Mouse (Mus musculus): Measurements from ENCODE around the gene Epb41l1.
A peak's percentile ranks its signal among the peaks of the same experiment; 100 is the strongest.
"Not testable (repeated sequence)": the region's sequence is repeated elsewhere in the genome, so short reads cannot be mapped to it uniquely, and the experiment has no call there.

Epb41l1 gene

DNA sequence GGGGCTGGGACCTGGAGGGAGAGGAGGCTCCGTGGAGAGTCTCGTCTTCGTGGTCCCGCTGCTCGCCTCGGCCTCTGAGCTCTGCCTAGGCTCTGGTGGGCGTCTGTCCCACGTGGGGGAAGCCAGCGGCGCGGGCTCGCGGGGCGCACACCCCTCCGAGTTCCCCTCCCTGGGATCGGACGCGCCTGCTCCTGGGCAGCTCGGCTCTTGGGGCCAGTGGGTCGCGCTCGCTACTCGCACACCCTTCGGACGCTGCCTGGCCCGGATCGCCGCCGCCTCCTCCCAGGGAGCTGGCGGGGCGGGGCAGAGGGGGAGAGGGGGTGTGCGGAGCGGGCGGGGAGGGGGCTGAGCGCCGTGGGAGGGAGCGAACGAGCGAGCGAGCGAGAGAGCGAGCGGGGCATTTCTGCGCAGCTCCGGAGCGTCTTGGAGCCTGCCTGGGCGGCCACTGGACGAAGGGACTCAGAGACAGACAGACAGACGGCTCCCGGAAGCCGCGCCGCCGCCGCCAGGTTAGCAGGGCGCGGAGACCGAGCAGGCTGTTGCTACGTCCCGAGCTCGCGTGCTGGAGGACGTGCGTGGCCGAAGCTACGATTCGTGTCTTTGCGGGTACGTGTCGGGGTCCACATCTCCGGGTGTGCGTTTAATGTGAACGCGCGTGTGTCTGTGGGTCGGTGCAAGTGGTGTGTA, at the start of gene Epb41l1:
TSS of gene Epb41l1 (plus strand) at position 216 of the 687 bp plus-strand sequence.
- peak; percentile 76 for DNase-seq (ENCODE audit: low spot score)

- no peak for DNase-seq (ENCODE audit: low spot score)
Observed at GRCm38 (mm10) chr2:156376956-156377355, 43.8 kb upstream of the Epb41l1 start.

- DNase-seq (ENCODE audit: low spot score), result no peak
Observed at GRCm38 (mm10) chr2:156379929-156380328, 40.8 kb upstream of the Epb41l1 start.

GRCm38 (mm10) chr2:156381350-156381749, 39.4 kb upstream of the Epb41l1 start:
- no peak for DNase-seq (ENCODE audit: low spot score)

DNA sequence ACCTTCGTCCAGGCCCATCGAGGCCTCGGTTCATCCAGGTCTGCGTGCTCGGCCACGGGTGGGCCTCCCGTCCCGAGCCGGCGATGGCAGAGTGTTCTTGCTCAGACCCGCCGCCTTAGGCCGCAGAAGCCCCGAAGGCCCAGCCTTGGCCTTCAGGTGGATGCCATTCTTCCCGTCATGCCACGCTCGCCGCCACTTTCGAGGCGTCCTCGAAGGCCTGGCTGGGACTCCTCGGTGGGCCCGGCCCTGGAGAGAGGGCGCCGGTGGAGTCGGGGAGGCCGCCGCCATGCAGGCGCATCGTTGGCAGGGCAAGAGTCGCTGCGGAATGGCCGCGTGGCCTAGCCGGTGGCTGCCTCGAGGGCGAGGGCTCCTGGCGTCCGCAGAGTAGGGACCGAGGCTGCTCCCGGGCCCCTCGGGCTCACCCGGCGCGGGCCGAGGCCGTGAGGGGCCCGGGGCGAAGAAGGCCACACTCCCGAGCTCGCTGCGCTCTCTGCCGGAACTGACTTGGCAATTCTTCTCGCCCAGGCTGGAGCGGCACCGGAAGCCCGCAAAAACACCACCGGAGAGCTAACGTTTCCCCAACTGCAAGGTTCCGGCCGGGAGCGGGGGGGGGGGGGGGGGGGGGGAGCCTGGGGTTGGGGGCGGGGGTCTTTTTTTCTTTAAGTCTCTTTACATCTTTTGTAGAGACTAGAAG, 28.1 kb upstream of the Epb41l1 start:
- peak; percentile 72 for DNase-seq (ENCODE audit: low spot score)

GRCm38 (mm10) chr2:156393155-156393828, 27.4 kb upstream of the Epb41l1 start:
- DNase-seq (ENCODE audit: low spot score), result no peak

GRCm38 (mm10) chr2:156394282-156394681, 26.4 kb upstream of the Epb41l1 start:
- no peak for DNase-seq (ENCODE audit: low spot score)

DNA sequence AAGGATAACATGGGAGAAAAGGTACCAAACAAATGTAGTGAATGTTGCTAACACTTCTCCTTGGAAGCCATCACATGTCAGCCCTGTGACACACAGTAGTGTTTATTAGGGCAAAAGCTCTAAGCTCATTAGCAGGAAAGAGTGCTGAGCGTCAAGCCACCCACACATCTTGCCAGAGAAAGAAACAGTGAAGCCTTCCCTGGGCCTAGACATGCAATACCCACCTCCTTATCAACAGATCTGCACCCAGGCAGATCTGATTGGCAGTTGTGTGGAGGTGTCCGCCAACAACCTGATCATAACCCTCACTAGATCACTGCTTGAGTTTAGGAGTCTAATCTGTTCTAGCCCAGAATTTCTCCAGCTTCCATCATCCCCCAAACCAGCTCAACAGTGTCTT, 24.6 kb upstream of the Epb41l1 start:
- DNase-seq (ENCODE audit: low spot score), result no peak

DNA sequence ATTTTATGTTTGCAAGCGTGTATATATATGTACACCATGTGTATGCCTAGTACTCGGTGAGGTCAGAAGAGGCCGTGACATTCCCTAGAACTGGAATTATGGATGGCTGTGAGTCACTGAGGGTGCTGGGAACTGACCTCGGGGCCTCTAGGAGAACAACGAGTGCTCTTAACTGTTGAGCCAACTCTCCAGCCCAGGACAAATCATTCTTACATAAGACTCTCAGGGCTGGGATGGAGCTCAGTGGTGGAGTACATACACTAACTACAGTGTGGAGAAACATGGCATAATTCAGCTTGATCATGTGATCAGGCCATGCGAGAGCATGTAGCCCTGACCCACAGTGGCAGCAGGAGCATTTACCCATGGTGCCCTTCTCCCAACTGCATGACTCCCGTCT, 22.7 kb upstream of the Epb41l1 start:
- DNase-seq (ENCODE audit: low spot score), result no peak

DNA sequence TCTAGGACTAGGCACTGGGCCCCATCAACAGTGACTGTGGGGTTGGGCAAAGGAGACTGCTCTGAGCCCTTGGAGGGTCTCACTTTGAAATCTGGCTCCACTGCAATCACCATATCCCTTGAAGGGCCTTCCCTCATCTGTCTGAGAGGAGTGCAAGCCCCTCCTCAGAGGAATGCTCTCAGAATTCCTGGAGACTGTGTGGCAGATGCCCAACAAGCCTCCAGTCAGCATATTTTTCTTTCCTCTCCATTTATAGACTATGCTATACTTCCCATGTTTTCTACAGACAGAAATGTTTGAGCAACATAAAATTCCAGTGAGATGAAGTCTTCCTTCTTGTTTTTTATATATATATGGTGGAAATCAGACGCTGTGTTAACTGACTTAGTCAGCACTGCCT, 21.2 kb upstream of the Epb41l1 start:
- no peak for DNase-seq (ENCODE audit: low spot score)

DNA sequence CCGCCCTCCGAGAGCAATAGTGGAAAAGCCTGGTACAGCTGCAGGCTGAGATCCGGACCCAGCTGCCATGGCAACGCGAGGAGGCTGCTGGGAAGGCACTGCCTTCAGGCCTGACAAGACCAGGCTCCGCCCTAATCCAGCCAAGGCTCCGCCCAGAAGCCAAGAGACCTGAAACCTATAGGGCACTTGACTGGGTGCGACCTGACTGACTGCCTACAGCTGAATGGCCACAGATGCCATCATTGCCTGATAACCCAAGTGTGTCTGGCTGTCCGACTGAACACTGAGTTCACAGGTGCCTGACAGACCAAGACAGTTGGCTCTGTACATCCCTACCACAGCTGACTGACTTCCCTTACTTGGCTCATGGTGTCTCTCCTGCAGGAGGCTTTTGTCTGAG, 19.4 kb upstream of the Epb41l1 start:
- DNase-seq (ENCODE audit: low spot score), result peak; percentile 32

GRCm38 (mm10) chr2:156402036-156402435, 18.7 kb upstream of the Epb41l1 start:
- DNase-seq (ENCODE audit: low spot score), result no peak

DNA sequence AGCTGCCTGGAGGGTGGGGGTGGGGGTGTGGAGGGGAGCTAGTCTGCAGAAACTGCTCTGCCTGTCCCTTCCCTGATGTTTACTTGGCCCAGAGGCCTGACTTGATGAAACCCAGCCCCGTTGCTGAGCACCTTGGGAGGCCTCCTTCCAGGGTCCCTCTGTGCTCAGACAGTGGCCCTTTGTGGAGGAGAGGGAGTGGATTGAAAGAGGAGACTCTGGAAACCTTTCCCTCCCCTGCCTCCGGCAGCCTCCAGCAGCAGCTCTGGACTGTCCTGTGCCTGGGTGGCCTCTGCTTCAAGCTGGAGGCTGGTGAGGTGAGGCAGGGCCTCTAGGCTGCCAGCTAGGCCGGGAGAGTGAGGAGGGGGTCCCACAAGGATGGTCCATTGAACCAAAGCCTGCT, 13.7 kb upstream of the Epb41l1 start:
- DNase-seq (ENCODE audit: low spot score), result no peak

DNA sequence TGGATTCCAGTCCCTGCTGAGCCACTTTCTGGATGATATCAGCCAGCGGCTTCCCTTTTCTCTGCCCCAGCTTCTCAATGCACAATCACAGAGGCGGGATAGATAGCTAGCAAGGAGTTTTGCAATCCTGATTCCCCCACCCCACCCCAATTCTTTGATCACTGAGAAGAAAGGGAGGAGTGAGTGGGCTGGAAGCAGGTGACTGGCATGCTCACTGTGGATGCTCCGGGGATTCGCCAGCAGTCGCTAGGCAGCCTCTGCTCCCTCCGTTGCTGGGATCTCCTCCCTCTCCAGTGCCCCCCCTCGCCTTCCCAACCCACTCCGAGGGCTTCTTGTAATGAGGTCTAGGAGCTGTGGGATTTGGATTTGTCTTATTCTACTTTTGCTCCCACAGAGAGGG, 12.5 kb upstream of the Epb41l1 start:
- no peak for DNase-seq (ENCODE audit: low spot score)

DNA sequence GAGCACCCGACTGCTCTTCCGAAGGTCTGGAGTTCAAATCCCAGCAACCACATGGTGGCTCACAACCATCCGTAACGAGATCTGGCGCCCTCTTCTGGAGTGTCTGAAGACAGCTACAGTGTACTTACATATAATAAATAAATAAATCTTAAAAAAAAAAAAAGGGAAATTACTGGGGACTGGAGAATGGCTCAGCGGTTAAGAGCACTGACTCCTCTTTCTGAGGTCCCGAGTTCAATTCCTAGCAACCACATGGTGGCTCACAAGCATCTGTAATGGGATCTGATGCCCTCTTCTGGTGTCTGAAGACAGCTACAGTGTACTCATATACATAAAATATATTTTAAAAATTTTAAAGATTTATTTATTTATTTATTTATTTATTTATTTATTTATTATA, 9.4 kb upstream of the Epb41l1 start:
- not testable (repeated sequence) for DNase-seq (ENCODE audit: low spot score)

- no peak for DNase-seq (ENCODE audit: low spot score)
Observed at GRCm38 (mm10) chr2:156414996-156415395, 5.7 kb upstream of the Epb41l1 start.

DNA sequence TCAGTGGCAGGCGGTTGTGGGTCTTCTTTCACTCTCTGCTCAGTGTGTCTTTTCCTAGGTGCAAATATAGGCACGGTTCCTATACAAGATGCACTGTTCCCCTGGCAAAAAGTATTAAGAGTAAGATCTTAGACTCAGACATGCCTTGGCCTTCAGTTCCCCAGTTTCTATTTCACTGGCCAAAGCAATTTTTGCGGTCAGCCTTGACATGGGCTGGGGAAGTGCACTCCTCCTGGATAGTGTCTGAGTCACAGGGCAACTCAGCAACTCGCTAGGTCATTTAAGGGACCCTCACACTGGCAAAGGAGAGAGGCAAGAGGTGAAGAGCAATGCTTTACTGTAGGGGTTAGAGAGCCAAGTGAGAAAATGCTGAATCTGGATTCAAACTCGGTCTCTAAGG, 5.0 kb upstream of the Epb41l1 start:
- DNase-seq (ENCODE audit: low spot score), result no peak

- no peak for DNase-seq (ENCODE audit: low spot score)
Observed at GRCm38 (mm10) chr2:156417194-156417593, 3.5 kb upstream of the Epb41l1 start.

GRCm38 (mm10) chr2:156418467-156418866, 2.2 kb upstream of the Epb41l1 start:
- DNase-seq (ENCODE audit: low spot score), result no peak

GRCm38 (mm10) chr2:156420327-156420693, 399 bp upstream of the Epb41l1 start:
- DNase-seq (ENCODE audit: low spot score), result peak; percentile 27

- peak; percentile 36 for DNase-seq (ENCODE audit: low spot score)
Observed at GRCm38 (mm10) chr2:156421381-156422110, 837 bp downstream of the Epb41l1 start.

GRCm38 (mm10) chr2:156422631-156423030, 1.9 kb downstream of the Epb41l1 start:
- peak; percentile 44 for DNase-seq (ENCODE audit: low spot score)

- DNase-seq (ENCODE audit: low spot score), result no peak
Observed at GRCm38 (mm10) chr2:156423672-156424071, 3.0 kb downstream of the Epb41l1 start.

Measured in ovary, postnatal 36 days (tissue).